Mouse (Mus musculus) liver, embryonic 16.5 days (tissue): Measurements from ENCODE around the gene Arih1. TPM values are rescaled to one million over a fixed set of nuclear protein-coding genes. Genes with fewer than 3 reads are reported as not detected.
A peak's percentile ranks its signal among the peaks of the same experiment; 100 is the strongest.
"Not testable (repeated sequence)": the region's sequence is repeated elsewhere in the genome, so short reads cannot be mapped to it uniquely, and the experiment has no call there.

Source experiments
- ATAC-seq: fragments of 200-750 bp; cut with Nextera tagmentation; 2 replicates; pipeline ENCODE4 v1.8.0; 2017; ENCODE audit warnings: low read depth, mild to moderate bottlenecking, moderate number of reproducible peaks, moderate library complexity
- H3K27ac ChIP-seq: fragments of 300-500 bp; sonication (generic); 2 replicates; pipeline ENCODE4 v1.5.1; 2014; ENCODE audit warnings: mild to moderate bottlenecking, low read length
- H3K27me3 ChIP-seq: fragments of 300-500 bp; sonication (generic); 2 replicates; pipeline ENCODE4 v1.6.1; 2014; ENCODE audit warnings: low read depth, low read length, mixed read lengths; ENCODE audit not compliant: control insufficient read depth, insufficient read depth
- H3K36me3 ChIP-seq: fragments of 300-500 bp; sonication (generic); 2 replicates; pipeline ENCODE4 v1.6.1; 2014; ENCODE audit warnings: mild to moderate bottlenecking; ENCODE audit not compliant: control insufficient read depth, insufficient read depth
- H3K4me1 ChIP-seq: fragments of 300-500 bp; sonication (generic); 2 replicates; pipeline ENCODE4 v1.6.1; 2014; ENCODE audit warnings: low read depth, low read length, mixed read lengths; ENCODE audit not compliant: control insufficient read depth
- H3K4me2 ChIP-seq: fragments of 300-500 bp; sonication (generic); 2 replicates; pipeline ENCODE4 v1.6.1; 2014; ENCODE audit warnings: low read depth, low read length, mixed read lengths
- H3K4me3 ChIP-seq: fragments of 300-500 bp; sonication (generic); 2 replicates; pipeline ENCODE4 v1.5.1; 2014; ENCODE audit warnings: low read depth, mild to moderate bottlenecking, low read length
- H3K9ac ChIP-seq: fragments of 300-500 bp; sonication (generic); 2 replicates; pipeline ENCODE4 v1.6.1; 2014; ENCODE audit warnings: low read depth, low read length
- H3K9me3 ChIP-seq: fragments of 300-500 bp; sonication (generic); replicated peaks from 2 replicates; pipeline ENCODE4 v1.6.1; 2016; ENCODE audit warnings: low read length; ENCODE audit not compliant: control insufficient read depth
- WGBS: fragments of 180-500 bp; shearing (Covaris S2); extraction: QIAGEN DNeasy Blood & Tissue Kit; methylation state at CpG from one replicate; pipeline ENCODE4 v1.1.7; 2014; ENCODE audit not compliant: insufficient replicate concordance; 5-methylcytosine and 5-hydroxymethylcytosine counted together
- polyA plus RNA-seq: library from polyadenylated mRNA; unstranded; fragments of >200 nt; fragmentation: Nextera tagmentation; extraction: Ambion mirVana; gene quantifications from 2 replicates; pipeline ENCODE4 v1.2.1, GENCODE M21; 2015

Gene Arih1
- polyA plus RNA-seq, 1 experiment from 2014 or later = 4.3 TPM

DNA sequence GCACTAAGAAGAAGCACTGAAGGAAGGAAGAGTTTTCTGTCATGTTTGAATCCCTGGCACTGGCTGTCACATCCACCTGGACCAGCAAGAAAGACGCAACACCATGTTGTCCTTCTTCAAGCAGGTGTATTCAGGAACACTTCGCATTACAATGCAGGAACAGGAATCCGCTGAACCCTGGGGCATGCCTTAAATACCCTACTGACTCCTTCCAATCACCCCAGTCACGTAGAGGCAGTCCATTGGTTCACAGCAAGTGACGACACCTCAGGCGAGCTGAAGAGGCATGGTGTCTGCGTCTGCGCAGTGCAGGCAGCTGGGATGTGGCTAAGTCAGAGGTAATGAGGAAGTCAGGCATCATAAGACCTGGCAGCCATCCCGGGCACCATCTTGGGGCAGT lies 116.8 kb downstream of the Arih1 start:
- no peaks in the 10 kb centered on the region for H3K9me3 ChIP-seq
- no peak overlapping the region for H3K9ac ChIP-seq
- no peak for ATAC-seq
- H3K27ac ChIP-seq = no peak overlapping the region
- no peaks in the 10 kb centered on the region for H3K27me3 ChIP-seq
- no peak overlapping the region for H3K4me3 ChIP-seq
- WGBS = 75% methylated on average over 9 of the region's 9 CpGs
- H3K4me2 ChIP-seq = no peak overlapping the region
- no peaks in the 10 kb centered on the region for H3K36me3 ChIP-seq
- no peaks in the 10 kb centered on the region for H3K4me1 ChIP-seq

DNA sequence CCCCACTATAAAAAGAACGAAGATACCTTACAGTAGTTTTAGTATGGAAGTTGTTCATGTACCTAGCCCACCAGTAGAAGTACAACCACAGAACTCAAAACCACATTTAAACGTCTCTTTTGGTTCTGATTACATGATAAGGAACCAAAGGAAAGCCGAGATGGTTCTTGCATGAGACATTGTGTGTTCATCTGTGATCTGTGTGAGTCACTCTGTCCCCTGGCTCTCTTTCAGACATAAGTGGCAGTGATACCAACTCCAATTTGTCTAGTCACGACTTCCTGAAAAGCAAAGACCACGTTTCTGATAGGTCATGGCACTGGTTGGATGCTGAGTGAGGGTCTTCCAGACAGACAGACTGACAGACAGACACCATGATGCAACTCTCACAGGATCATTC lies 117.2 kb downstream of the Arih1 start:
- WGBS = 42% methylated on average over 5 of the region's 5 CpGs
- Histone ChIP-seq H3K9ac (no peak overlapping the region), H3K9me3 (no peaks in the 10 kb centered on the region), H3K36me3 (no peaks in the 10 kb centered on the region), H3K27me3 (no peaks in the 10 kb centered on the region), H3K4me2 (no peak overlapping the region), H3K27ac (no peak overlapping the region), H3K4me3 (no peak overlapping the region), H3K4me1 (no peaks in the 10 kb centered on the region)
- ATAC-seq = no peak

DNA sequence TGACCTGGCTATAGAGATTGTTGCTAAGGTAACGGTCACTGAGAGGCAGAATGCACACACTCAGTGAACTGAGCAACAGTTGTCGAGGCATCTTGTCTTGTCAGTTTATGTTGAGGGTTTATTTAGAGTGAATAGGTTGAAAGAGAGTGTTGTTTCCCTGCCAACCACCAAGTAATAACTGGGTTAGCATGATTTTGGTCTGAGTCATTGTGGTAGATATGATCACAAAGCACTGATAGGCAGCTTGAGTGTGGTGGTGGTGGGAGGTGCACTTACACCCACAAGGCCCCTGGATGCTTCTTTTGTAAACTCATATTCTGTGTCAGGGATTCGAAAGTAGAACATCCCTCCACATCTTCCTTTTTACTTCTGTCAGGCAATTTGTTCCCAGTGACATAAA lies 125.9 kb downstream of the Arih1 start:
- H3K9me3 ChIP-seq = not testable (repeated sequence)

DNA sequence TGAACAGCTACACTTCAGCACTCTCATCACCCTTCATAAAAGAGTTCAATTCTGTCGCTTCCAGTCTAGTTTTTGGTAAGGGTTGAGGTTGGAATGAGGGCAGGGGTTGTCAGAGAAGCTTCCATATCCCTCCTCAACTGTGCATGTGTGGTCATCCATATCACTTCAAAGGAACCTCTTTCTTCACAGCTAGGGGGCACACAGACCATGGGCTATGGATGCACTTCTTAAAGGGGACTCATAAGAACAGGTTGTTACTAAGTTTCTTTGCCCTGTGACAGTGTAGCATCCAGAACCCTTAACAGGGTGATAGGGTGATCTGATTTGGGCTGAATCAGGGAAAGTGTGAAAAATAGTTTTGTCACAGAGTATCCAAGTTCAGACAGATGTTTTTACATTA lies 128.4 kb downstream of the Arih1 start:
- 39% methylated on average over 1 of the region's 1 CpGs for WGBS
- not testable (repeated sequence) for H3K4me2 ChIP-seq, H3K4me3 ChIP-seq, H3K27me3 ChIP-seq, H3K9ac ChIP-seq, H3K36me3 ChIP-seq, ATAC-seq, H3K9me3 ChIP-seq, H3K27ac ChIP-seq, H3K4me1 ChIP-seq

More for the DNA sequence above, 125.9 kb downstream of the Arih1 start:
- not testable (repeated sequence) for H3K27me3 ChIP-seq, H3K4me1 ChIP-seq, H3K4me3 ChIP-seq, H3K4me2 ChIP-seq, H3K36me3 ChIP-seq, H3K27ac ChIP-seq, ATAC-seq, H3K9ac ChIP-seq
- WGBS = 50% methylated on average over 1 of the region's 3 CpGs

DNA sequence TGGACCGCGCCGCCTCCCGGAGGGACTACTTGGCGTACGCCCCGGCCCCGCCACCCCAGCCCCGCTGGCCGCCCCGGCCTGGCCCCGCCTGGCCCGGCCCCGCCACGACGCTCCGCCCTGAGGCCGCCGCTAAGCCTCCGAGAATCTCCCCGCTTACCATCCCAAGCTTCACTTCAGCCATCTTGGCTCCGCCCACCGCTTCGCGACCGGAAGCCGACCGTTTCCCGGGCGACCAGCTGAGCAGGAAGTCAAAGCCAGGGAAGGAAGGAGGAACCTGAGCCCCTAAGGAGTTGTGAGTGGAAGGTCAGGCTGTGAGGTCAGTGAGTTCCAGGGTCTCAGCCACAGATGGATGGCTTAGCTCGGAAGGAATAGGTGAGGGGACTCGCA lies 133.2 kb downstream of the Arih1 start, which contains the start of gene Bbs4:
Gene Bbs4, minus strand, starts transcription at position 256 of the 387 bp plus-strand sequence.
- 0% methylated on average over 32 of the region's 32 CpGs for WGBS
- no peaks in the 10 kb centered on the region for H3K9me3 ChIP-seq
- no peaks in the 10 kb centered on the region for H3K36me3 ChIP-seq
- H3K4me3 ChIP-seq = peak within 1 kb of the TSS; percentile 77
- peak within 1 kb of the TSS; percentile 75 for H3K9ac ChIP-seq
- peak within 1 kb of the TSS; percentile 63 for H3K27ac ChIP-seq
- no peaks in the 10 kb centered on the region for H3K27me3 ChIP-seq
- H3K4me1 ChIP-seq = peaks cover 4% of the 10 kb centered on the region; the same call in 1 of the 2 replicates
- peak within 1 kb of the TSS; percentile 93 for H3K4me2 ChIP-seq
- ATAC-seq = peak; percentile 100

DNA sequence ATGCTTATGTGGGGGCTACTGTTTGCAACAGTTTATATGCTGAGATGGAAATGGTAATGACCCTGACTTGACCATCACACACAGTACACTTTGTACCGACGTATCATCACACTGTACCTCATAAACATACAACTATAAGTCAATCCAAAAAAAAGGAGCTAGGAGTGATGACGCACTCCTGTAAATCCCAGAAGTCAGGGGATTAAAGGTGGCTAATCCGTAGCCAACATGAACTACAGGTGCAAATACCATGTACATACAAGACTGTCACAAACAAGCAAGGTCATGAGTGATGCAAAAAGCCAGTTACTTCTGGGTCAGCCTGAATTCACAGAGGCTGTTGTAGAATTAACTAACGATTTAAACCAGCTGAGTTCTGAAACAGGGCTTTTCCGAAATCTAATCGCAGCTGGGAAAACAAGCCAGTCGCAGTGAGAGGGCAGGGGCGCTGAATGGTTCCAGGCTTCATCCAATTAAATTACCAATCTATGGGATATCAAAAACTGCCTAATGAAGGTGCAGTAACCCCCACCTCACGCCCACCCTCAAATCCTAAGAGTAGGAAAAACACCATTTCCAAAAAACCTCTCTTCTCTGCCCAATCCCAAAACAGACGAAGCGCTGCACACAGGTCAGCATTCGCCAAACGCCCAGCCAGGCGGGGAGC lies 133.7 kb downstream of the Arih1 start:
- ATAC-seq = no peak
- Histone ChIP-seq H3K9me3 (no peaks in the 10 kb centered on the region), H3K4me1 (peaks cover 4% of the 10 kb centered on the region; the same call in 1 of the 2 replicates), H3K27ac (peak overlapping the region; percentile 53), H3K4me2 (peak overlapping the region; percentile 93), H3K9ac (peak overlapping the region; percentile 75), H3K4me3 (peak overlapping the region; percentile 77), H3K27me3 (no peaks in the 10 kb centered on the region), H3K36me3 (no peaks in the 10 kb centered on the region)
- 18% methylated on average over 15 of the region's 15 CpGs for WGBS

DNA sequence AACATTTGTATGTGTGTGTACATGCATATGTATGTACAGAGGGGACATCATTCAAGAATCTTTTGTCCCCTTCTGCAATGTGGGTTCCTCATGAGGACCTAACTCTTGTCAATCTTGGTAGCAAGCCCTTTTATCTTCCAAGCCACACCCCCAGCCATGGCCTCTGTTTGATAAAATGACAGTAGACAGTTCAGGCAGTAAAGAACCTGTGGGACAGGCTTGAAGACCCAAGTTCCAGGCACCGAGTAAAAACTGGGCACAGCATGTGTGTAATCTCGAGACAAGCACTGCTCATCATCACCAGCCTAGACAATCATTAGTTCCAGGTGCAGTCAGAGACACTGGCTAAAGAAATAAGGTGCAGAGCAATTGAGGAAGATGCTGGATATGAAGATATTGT lies 140.2 kb downstream of the Arih1 start:
- Histone ChIP-seq H3K4me2 (no peak overlapping the region), H3K4me1 (peaks cover 2% of the 10 kb centered on the region), H3K9me3 (no peaks in the 10 kb centered on the region), H3K9ac (no peak overlapping the region), H3K27me3 (no peaks in the 10 kb centered on the region), H3K4me3 (no peak overlapping the region), H3K27ac (no peak overlapping the region), H3K36me3 (no peaks in the 10 kb centered on the region)
- WGBS = 26% methylated on average over 2 of the region's 2 CpGs
- peak; percentile 39; the same call in 1 of the 2 replicates for ATAC-seq

DNA sequence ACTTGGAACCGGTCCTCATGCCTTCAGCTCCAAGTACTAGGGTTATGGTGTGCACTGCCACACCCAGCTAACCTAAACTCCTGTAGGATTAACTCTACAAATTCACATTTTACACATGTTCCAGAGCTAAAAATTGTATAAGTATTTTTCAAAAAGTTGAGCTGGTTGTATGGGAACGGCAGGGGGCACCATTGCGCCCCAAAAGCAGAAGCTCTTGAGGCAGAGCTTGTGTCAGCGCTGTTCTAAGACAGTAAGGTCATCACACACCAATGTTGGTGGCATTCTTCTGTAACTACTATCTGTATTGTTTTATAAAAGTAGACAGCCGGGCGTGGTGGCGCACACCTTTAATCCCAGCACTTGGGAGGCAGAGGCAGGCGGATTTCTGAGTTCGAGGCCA lies 146.4 kb downstream of the Arih1 start:
- 67% methylated on average over 9 of the region's 9 CpGs for WGBS
- Histone ChIP-seq H3K36me3 (no peaks in the 10 kb centered on the region), H3K27me3 (no peaks in the 10 kb centered on the region), H3K9ac (no peak overlapping the region), H3K27ac (no peak overlapping the region), H3K4me2 (no peak overlapping the region), H3K9me3 (no peaks in the 10 kb centered on the region), H3K4me1 (peaks cover 9% of the 10 kb centered on the region), H3K4me3 (no peak overlapping the region)
- ATAC-seq = no peak

DNA sequence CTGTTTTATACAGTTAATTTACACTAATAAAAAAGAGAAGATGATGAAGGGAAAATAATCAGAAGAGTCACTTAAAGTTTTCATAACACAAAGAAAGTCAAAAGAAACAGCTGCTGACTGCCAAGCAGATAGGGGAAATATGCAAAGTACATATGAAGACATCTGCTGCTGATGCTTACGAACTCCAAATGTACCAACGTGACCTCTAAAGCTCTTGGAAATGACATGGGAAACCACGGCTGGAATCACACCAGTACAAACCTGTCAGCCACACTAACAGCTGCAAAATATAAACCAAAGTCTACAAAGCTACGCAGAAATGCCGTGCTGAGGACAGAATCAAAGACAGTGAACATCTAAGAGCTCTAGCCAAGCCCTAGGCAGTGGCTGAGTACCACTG lies 147.3 kb downstream of the Arih1 start:
- no peak overlapping the region for H3K4me3 ChIP-seq
- no peaks in the 10 kb centered on the region for H3K36me3 ChIP-seq
- no peaks in the 10 kb centered on the region for H3K9me3 ChIP-seq
- H3K27me3 ChIP-seq = no peaks in the 10 kb centered on the region
- no peak overlapping the region for H3K9ac ChIP-seq
- no peak for ATAC-seq
- H3K4me1 ChIP-seq = peaks cover 9% of the 10 kb centered on the region
- H3K27ac ChIP-seq = no peak overlapping the region
- no peak overlapping the region for H3K4me2 ChIP-seq
- 80% methylated on average over 5 of the region's 5 CpGs for WGBS
